Mouse (Mus musculus): Measurements from ENCODE around the gene Loxl4.

The Loxl4 gene

DNA sequence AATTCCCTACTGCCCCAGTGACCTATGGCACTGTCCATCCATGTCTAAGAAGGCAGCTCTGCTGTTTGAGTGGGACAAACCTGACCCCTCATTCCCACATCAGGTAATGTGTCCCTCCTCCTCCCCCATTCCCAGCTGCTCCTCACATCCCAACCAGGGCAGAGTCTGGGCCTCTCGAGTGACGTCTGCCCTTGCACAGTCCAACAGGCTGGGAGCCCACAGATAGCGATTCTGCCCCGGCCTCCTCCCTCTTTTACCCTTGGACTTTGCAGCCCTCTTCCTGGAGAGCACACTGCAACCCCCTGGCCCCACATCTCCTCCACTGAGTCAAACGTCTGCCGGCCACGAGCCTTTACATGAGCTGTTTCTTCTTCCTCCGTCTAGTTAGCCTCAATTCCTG, 10.0 kb downstream of the Loxl4 start:
- DNase-seq, result no peak

DNA sequence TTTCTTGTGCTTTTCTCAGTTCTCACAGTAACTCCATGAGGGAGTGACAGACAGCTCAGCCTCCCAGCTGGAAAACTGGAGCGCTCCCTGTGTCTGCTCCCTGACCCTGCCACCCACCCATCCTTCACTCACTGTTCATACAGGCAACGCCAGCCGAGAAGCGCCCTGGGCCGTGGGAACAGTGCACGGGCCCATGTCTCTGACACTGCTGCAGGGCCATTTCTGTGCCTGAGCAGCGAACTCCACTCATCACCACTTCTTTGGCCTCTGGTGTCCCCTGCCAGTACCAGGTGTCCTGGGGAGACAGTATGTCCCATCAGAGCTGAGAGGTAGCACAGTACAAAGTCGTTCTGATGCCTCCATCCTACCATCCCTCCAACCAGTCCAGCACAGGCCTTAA, 10.6 kb downstream of the Loxl4 start:
- DNase-seq, result no peak

DNA sequence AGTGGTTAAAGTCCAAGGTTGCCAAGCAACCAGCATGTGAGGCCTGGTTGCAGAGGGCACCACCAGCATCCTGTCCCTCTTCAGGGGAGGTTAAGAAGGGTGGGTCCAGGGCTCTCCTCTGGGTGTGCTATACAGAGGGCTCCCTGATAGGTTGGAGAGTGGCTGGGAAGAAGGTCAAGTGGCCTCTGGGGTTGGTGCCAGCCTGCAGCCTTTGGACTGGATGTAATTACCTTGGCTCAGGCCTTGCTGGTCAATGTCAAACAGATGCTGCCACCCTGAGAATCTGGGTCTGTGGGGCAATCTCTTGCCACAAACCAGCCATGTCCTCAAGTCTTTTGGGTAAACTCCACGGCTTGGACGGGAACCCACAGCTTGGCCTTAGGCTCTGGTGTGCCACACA, 11.2 kb downstream of the Loxl4 start:
- DNase-seq, result peak in 1 of 2 experiments; percentile 17

DNA sequence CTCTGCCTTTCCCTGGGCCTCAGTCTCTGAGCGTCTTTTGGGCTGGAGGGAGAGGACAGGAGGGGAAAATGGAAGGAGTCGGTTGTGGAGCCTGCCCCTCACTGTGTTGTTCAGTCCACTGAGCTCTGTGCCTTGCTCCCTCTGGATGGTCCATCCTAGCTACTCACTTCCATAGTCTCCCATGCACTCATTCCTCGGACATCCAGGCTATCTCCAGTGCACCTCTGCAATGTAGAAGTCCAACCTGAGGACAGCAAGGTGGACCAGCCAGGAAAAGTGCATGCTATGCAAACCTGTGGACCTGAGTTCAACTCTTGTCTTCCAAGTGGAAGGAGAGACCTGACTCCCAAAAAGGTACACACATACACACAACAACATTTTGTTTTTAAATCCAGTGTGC, 12.0 kb downstream of the Loxl4 start:
- DNase-seq, result no peak

DNA sequence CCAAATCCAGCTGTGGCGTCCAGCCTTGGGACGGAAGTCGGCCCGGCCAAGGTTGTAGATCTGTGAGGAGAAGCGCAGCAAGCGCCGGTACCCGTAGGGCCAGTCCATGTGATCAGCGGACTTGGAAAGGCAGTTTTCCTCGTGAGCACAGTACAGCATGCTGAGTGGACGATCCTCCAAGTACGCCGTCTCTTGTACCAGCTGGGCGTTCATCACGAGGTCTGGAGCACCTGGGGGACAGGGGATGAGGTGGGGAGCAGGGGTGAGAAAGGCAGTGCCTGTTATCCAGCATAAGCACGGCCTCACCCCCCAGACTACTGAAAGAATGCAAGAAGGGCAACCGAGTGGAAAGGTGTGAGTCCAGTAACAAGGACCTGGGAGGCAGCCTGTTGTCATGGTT, 12.7 kb downstream of the Loxl4 start:
- DNase-seq, result no peak

DNA sequence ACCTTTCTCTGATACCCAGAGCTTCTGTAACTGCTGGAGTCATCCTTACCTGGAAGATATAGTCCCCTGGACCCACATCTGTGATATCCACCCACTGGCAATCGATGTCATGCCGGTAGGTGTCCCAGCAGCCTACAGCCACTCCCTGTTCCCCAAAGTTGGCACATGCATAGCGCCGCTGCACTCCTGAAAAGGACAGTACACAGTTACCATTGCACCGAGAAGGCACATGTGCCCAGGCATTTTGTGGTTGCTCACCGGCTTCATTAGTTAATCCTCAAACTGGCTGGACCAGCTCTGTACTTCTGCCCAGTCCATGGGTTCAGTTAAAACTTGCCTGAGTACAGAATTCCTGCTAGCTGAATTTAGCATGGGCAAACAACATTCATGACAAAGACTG, 14.7 kb downstream of the Loxl4 start:
- DNase-seq, result no peak

DNA sequence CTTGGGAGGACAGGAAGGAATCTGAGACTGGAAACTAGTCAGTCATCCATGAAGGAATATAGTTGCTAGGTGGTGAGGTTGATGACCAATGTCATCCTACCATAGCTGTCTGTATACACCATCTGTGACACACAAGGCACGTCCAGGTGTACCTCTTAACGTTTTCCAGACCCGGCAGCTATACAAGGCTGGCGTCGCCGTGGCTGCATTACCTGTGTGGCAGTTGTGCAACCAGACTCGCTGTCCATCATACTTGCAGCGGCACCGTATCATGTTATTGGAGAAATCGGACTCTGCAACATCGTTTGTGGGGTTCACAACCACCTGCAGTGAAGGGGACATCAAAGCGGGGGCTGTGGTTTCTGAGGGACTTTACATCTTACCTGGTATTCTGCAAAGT, 15.3 kb downstream of the Loxl4 start:
- DNase-seq, result no peak

DNA sequence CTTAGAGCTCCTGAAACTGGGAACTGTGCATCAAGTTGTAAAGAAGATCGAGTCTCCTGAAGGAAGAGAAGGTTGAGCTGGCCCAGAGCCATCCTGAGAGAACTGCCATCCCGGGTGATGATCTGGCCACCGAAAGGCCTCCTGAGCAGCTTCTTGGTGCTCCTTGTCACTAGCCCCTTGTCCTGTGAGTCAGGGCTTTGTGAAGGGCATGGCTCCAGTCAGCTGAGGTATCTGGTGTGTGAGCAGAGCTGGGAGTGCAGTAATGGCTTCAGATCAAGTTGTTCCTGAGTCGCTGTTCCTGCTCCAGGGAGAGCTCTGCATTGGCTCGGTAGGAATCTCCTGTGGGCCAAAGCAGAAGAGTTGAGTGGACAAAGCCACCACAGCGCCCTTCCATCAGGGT, 17.5 kb downstream of the Loxl4 start:
- DNase-seq, result peak; percentile 33 to 37

DNA sequence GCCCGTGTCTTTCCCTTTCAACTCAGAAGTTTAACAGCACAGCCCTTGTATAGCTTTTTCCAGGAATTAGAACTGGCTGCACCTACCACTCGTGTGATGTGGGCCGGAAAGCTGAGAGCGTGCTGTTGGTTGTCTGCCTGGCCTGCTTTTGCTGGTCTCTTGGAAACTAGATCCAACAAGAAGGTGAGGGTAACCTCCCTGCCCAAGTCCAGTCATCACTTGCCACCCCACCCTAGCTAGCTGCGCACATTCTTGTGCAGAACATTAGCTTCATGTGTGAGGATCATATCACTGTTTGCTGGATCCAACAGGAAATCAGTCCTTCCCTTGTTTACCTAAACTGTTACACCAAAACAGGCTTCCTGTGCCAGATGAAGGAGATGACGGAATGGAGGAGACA, 19.2 kb downstream of the Loxl4 start:
- no peak for DNase-seq

DNA sequence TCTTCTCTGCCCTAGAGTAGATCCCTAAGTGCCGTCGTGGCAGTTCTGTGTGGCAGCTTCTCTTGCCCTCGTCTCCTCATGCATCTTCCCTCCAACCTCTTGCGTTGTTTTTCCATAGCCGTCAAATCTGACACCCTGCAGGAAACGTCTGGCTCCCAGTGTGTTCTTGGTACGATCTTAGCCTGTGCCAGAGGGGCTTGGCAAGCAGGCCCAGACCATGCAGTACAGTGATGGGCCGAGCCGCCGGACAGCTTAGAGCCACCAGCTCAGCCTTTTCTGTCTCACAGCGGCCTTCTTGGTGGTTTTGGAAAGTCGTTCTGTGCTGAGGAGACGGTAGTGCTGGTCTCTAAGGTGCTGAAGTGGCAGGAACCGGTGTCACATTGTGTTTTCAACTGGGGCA, 21.1 kb downstream of the Loxl4 start:
- no peak for DNase-seq

DNA sequence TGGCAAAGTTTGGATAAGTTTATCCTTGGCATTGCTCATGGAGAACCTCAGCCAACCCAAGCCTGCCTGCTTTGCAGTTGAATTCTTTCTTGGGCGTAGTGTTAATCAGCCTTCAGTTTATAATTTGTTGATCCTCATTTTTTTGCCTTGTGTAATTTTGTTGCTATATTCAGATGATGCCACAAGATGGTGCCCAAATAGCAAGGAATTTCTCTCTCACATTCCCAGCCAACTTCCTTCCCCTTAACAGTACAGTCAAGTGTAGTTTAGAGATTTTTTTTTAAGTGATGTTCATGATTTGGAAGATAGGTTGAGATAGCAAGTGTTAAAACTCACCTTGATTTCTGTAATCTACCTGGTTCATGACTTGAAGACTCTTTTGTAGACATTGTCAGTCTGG, 23.4 kb downstream of the Loxl4 start:
- no peak for DNase-seq

DNA sequence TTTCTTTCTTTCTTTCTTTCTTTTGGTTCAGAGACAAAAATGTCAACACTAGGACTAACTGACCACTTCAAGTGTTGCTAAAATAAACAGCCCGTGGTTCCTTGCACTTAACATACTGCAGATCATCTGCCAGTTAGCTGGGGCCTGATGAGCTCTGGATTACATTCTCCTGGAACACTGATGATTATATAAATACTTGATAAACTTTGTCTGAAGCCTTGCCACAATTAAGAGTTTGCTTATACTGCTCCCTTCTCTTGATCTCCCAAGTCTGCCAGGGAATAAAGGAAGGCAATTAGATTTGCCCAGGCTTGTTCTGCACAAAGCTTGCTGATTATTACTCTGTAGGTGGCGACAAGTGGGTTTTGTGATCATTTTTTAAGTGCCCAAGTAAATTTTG, 24.9 kb downstream of the Loxl4 start:
- DNase-seq, result no peak

DNA sequence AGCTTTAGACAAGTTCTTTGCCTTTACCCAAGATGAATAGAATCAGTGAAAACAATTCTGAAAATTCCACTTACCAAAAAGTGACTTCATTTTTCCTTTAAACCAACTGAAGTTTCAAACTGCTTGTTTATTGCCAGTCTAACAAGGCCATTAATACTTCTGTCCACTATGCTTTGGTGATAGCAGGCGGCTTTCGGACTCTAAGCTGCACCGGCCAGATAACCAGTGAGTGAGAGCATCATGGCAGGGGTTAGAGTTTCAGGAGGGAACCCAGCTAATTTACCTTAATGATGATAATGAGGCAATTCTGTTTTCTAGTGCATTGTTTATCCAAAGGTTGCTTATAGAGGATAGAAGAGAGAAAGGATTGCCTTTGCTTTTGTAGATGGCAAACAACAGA, 28.4 kb downstream of the Loxl4 start:
- no peak for DNase-seq

DNA sequence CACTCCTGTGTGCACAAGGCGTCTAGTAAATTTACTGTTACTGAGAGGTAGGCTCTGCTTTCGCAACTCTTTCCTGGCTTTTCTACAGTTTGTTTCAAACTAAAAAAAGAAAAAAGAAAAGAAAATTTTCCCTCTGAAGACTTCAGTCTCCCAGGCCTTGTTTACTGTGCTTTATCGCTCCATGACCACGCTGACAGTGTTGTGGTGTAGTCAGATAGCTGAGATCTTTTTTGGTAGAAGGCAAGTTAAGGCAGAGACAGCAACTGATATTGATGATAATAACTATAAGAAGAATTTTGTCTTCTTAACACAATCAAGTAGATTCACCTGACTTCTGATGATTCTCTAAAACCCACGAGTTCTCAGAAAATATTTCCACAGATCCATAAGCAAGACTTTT, 28.9 kb downstream of the Loxl4 start:
- no peak for DNase-seq

DNA sequence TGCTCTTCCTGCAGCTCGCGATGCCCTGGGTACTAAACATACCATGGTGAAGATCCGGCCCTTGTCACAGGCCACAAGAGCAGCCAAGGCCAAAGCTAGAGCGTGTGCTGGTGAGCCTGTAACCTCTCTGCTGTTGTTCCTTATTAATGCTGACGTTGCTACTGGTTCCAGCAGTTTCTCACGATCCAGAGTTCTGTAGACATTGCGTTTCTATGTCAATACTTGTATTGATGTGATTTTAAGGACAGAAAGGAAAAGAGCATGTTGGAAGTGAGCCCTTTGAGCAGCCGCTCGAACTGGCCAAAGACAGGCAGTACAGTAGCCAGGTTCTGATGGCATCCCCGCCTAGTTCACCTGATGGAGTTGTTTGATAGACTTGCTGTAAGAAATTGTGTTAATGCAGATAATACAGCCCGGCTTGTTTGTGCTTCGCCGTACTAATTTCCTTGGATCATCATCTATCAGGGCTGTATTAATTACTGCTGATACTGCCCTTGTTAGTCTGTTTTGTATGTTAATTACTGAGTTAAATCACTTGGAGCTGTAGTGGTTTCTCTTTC, 29.7 kb downstream of the Loxl4 start:
- DNase-seq, result no peak

DNA sequence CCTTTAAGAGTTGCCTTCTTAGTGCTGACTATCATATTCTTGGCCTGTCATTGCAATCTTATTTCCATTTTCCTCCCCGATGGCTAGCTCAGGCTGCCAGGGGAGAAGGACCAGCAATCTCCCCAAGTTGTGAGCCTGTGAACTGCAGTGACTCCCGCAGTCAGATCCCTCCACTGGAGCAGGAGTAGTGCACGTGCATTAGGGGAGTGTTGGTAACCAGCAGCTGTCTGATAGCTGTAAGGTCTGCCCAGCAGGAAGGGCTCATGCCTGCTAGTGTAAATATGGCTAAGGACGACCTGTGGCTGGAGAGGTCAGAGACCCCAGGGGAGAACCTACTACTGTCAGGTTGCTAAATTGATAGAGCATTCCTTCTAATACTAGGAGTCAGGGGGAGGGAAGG, 31.9 kb downstream of the Loxl4 start:
- no peak for DNase-seq

DNA sequence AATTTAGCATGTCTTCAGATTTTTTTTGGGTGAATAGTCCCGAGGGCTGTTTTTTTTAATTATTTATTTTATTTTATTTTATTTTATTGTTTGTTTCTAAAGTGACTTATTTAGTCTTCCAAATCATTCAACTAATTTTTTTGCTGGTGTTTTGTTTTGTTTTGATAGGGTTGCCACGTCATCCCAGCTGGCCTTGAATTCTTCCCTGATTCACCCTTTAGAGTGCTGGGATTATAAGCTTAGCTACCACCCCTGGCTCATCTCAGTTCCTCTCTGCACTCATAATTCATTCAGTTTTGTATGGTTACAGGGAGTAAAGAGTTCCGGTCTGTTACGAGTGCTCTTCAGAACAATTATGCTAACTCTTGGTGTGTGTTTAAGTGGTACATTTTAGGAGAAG, 34.0 kb downstream of the Loxl4 start:
- DNase-seq, result no peak

DNA sequence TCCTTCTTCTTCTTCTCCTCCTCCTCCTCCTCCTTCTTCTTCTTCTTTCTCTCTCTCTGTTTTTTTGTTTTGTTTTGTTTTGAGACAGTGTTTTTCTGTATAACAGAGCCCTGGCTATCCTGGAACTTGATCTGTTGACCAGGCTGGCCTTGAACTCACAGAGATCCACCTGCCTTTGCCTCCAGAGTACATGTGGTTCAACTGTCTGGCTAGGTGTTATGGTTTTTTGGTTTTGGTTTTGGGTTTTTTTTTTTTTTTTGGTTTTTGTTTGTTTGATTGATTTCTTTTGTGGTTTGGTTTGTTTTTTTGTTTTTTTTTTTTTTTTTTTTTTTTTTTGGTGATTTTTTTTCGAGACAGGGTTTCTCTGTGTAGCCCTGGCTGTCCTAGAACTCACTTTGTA, 35.8 kb downstream of the Loxl4 start:
- DNase-seq, result no peak

DNA sequence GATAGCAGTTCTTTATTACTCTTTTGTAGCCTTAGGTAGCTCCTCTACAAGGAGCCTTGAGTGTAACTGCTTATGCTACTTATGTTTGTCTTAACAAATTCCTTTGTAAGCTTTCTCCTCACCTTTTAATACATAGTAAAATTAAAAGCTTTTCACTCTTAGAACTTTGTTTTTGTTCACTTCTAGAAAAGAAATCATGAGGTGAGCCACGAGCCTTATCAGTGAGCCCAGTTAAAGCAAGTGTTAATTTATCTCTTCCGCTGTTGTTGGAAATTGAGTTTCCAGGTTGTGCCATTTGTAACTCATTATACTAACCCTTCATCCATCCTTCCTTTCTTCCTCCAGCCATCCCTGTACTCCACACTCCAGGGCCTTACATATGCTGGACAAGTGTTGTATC, 37.3 kb downstream of the Loxl4 start:
- no peak for DNase-seq

DNA sequence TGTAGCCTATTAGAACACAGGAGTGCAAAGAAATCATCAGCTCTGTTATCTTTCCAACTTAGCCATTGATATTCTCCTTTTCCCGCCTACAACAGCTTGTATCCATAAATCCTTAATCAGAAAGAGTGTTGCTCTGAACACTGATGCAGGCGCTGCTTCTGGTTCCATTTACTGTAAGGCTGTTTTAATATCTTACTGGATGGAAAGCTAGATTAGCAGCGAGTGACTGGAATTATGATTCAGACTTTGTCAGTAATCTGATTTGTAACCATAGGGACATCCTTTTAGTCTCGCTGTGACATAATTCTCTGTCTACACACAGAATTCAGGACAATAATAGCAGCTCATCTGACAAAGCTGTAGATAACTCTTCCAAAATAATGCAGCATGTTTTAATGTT, 41.3 kb downstream of the Loxl4 start:
- no peak for DNase-seq

DNA sequence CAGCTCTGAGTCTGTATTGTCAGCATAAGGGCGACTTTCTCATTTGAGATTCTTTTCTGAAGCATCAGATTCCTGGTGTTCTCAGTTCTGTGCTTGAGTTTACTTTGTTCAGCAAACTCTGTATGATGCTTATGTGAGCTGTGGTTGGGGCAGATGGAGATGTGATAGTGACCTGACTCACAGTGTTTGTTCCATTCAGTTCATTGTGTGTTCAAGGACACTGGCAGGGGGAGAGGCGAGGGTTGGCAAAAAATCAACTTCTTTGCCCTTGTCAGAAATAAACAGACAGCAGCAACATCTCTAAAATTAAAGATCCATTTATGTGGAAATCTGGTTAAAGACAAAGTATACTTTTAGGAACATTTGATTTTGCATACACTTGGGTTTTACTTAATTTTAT, 43.5 kb downstream of the Loxl4 start:
- no peak for DNase-seq

DNA sequence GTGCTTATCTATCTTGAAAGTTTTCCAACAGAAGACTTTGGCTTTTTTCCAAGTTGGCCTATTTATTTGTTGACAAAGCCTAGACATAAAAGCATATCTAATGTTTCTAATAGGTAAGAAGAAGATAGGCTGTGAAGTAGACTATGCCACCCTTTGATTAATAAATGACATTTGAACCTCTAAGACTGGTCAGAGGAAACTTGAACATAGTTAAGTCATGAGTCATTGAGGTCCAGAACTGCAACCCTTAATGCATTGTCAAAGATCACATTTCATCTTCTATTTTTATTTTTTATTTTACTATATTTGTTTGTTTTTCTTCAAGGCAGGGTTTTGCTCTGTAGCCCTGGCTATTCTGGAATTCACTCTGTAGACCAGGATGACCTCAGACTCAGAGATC, 45.6 kb downstream of the Loxl4 start:
- DNase-seq, result no peak

DNA sequence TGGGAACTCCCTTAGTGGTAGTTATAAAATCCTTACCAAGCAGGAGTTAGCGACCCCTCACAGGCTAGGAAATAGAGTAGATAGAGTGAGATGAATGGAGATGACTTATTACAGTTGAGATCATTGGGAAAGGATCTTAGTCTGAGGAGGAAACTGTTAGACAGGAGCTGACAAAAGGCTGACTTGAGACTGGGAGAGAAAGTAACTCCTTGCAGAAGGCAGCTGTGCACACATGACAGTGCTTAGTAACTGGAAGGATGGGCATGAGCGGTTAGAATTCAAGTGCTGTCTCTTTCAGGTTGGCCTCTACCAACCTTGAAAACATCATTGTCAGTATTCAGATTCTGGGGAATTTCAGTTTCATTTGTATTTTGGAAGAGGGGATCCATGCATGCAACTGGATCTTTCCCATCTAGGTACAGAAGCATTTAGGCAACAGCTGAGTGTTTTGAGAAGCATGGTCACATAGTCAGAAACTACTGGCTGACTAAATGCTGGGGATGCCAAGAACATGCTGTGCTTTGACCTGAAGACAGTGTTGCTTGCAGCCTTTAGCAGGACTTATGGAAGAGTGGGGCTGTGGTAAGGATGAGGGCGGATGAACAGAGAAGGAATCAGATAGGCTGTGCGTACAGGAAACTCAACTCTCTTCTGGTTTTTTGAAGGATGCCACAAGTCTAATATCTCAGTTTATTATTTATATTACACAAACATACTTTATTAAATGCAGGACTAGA, 46.2 kb downstream of the Loxl4 start:
- peak in 1 of 2 experiments; percentile 16 for DNase-seq

DNA sequence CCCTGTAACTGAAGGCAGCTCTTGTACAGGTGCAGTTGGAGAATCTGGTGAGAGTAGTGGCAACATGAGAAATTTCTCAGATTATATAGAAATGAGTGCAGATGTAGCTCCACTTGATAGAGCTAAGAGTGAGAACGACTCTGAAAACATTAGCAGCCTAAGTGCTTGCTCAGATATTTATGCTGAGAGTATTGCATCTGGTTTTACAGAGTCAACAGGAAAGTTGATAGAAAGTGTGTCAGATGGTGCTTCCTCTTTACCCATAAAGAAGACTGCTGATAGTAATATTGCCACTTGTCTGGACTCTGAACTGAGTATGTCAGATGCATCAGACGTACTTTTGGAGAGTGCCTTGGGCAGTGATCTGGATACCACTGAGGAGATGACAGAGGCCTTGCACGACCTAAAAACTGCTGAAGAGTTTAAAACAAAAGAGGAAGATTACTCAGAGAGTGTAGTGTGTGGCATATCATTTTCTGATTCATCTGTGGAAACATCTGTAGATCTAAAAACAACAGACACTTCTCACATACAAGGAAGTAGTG, 48.8 kb downstream of the Loxl4 start:
- DNase-seq, result no peak

DNA sequence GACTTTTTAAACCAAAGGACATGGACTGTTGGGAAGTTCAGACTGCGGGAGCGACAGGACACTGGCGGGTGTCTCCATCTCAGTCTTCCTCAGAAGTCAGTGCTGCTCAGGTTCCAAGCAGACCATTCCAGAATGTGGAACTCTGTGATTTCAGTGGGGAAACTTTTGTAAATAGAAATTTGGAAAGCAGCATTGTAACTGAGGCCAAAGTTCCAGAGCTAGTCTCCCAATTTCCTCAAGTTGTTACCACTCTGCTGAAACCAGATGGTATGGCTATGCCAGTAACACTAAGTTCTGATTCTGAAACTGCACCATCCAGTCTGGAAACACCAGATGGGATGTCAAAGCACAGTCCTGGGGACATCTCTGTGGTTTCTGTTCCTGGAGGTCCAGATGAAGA, 49.6 kb downstream of the Loxl4 start:
- DNase-seq, result no peak
